Mouse (Mus musculus): ENCODE results near the gene Ogdh.

Gene Ogdh

DNA sequence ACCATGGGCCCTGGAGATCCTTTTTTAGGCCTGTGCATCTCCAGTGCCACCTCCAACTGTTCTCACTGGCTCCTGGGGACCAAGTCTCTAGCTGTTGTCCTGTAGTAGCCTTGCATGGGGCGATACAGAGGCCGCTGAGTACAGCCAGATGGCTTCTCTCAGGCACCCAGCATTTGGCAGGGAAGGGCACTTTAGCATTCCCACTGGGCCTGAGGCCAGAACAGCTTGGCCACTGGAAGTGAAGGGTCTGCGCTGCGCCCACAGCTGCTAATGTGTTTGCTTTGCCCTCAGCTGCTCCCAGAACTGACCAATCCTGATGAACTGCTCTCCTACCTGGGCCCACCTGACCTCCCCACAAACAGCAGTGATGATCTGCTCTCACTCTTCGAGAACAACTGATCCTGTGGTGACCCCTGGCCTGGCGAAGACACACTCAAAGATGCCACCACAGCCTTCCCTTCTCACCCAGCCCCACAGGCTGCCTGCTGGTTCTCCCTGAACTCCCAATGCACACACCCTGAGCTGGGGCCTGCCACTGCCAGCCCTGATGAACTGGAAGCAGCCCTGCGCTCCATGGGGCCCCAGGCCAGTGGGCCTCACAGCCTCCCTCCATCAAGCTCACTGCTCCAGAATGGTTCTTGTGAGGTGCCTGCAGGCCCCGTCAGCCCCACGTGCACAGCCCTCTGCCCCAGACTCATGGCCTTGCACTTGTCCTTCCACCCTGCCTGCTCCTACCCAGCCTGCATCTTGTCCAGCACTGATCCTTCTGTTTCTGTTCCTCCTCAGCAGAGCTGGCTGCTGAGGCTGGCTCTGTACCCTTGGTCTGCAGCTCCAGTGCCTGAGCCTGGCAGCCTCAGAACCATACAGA lies 113.5 kb downstream of the Ogdh start:
- DNase-seq (ENCODE audit: low read depth in 2 of 2, low spot score in 2 of 2), result no peak

DNA sequence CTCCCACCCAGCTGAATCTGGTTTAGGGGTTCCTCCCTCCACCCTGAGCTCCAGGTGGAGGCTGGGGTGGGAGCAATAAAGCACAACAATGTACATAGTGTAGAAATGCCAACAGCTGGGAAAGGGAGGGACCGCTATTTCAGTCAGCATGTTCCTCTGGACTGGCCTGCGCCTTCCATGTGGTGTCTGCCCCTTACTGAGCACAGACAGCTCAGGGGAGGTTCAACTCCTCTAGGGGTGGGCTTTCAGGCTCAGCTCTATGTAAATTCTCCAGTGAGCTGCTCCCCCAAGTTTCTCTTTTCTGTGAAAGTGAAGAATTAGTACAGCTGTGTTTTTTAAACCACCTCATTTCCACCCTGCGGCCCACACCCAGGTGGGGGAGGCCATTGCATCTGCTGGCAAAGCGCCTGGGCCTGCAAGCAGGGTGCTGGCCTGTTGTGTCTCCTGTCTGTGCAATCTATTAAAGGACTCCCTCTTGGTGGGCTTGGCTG lies 114.2 kb downstream of the Ogdh start:
- DNase-seq (ENCODE audit: low read depth in 2 of 2, low spot score in 2 of 2), result no peak
